Mouse (Mus musculus) intestine, embryonic 15.5 days (tissue): ENCODE data around the gene Gm10647. TPM values are rescaled to one million over a fixed set of nuclear protein-coding genes. Genes with fewer than 3 reads are reported as not detected.

Experiments
- polyA plus RNA-seq: library from polyadenylated mRNA; unstranded; fragments of >200 nt; fragmentation: Nextera tagmentation; extraction: Ambion mirVana; gene quantifications from 2 replicates; pipeline ENCODE4 v1.2.1, GENCODE M21; 2015

Gm10647 gene
- polyA plus RNA-seq, 1 experiment from 2014 or later = 0.52 TPM

Other genes starting within 250 kb of the Gm10647 start
- 78.9 and 79.5 TPM in 2 replicates for gene Usp3, start 203.9 kb upstream of the Gm10647 start, polyA plus RNA-seq
- gene Car12, start 83.4 kb upstream of the Gm10647 start, polyA plus RNA-seq = 4.4 and 5.2 TPM in 2 replicates
- gene Aph1b, start 1.5 kb upstream of the Gm10647 start, polyA plus RNA-seq = 8.5 and 8.9 TPM in 2 replicates
- 3.4 and 4.5 TPM in 2 replicates for gene Aph1c, start 37.7 kb downstream of the Gm10647 start, polyA plus RNA-seq
- 20.5 and 20.6 TPM in 2 replicates for gene Rab8b, start 122.6 kb downstream of the Gm10647 start, polyA plus RNA-seq
- gene Rps27l, start 149.0 kb downstream of the Gm10647 start, polyA plus RNA-seq = 830 and 881 TPM in 2 replicates
- gene Lactb, start 178.4 kb downstream of the Gm10647 start, polyA plus RNA-seq = 7.2 and 8.2 TPM in 2 replicates